Mouse (Mus musculus) right cerebral cortex, postnatal 10 days (tissue): Measurements from ENCODE around the gene Galnt13.
A peak's percentile ranks its signal among the peaks of the same experiment; 100 is the strongest.
"Not testable (repeated sequence)": the region's sequence is repeated elsewhere in the genome, so short reads cannot be mapped to it uniquely, and the experiment has no call there.

ENCODE experiments used
- DNase-seq, 2 experiments: peaks; one replicate each; pipeline ENCODE4 v3.0.0; 2021; ENCODE audit warnings: low spot score in 2 of 2

Galnt13 gene

GRCm38 (mm10) chr2:54435937-54436735, at the start of gene Galnt13:
TSS of gene Galnt13 (plus strand) at chr2:54436317.
- peak; percentile 85 to 89 for DNase-seq

- no peak for DNase-seq
Measured at GRCm38 (mm10) chr2:54431060-54431459, 5.1 kb upstream of the Galnt13 start.

- peak; percentile 20 to 24 for DNase-seq
Measured at GRCm38 (mm10) chr2:54435380-54435779, 737 bp upstream of the Galnt13 start.

- peak; percentile 68 to 78 for DNase-seq
Measured at GRCm38 (mm10) chr2:54436736-54437500, 801 bp downstream of the Galnt13 start.

GRCm38 (mm10) chr2:54437501-54437830, 1.3 kb downstream of the Galnt13 start:
- peak; percentile 32 to 37 for DNase-seq

GRCm38 (mm10) chr2:54442734-54443500, 6.8 kb downstream of the Galnt13 start:
- DNase-seq: no peak

GRCm38 (mm10) chr2:54483426-54483825, 47.3 kb downstream of the Galnt13 start:
- DNase-seq: no peak

- no peak for DNase-seq
Measured at GRCm38 (mm10) chr2:54522989-54523388, 86.9 kb downstream of the Galnt13 start.

GRCm38 (mm10) chr2:54527073-54527472, 91.0 kb downstream of the Galnt13 start:
- no peak for DNase-seq

GRCm38 (mm10) chr2:54558357-54559153, 122.4 kb downstream of the Galnt13 start:
- no peak for DNase-seq

- DNase-seq: no peak
Measured at GRCm38 (mm10) chr2:54565068-54565467, 129.0 kb downstream of the Galnt13 start.

- DNase-seq: no peak
Measured at GRCm38 (mm10) chr2:54567186-54567585, 131.1 kb downstream of the Galnt13 start.

GRCm38 (mm10) chr2:54567632-54568031, 131.5 kb downstream of the Galnt13 start:
- DNase-seq: no peak

- DNase-seq: not testable (repeated sequence)
Measured at GRCm38 (mm10) chr2:54713817-54714216, 277.7 kb downstream of the Galnt13 start.

- DNase-seq: no peak
Measured at GRCm38 (mm10) chr2:54751232-54751631, 315.1 kb downstream of the Galnt13 start.

GRCm38 (mm10) chr2:54759781-54760180, 323.7 kb downstream of the Galnt13 start:
- no peak for DNase-seq

GRCm38 (mm10) chr2:54778790-54779273, 342.7 kb downstream of the Galnt13 start:
- DNase-seq: no peak

GRCm38 (mm10) chr2:54813670-54814256, 377.6 kb downstream of the Galnt13 start:
- DNase-seq: no peak

GRCm38 (mm10) chr2:54841245-54841644, 405.1 kb downstream of the Galnt13 start:
- DNase-seq: no peak

GRCm38 (mm10) chr2:54906282-54907060, 470.4 kb downstream of the Galnt13 start:
- DNase-seq: peak; percentile 25 to 40
